Mouse (Mus musculus): ENCODE data around the gene Ssbp1.

GRCm38 (mm10) chr6:40476132-40476531 lies 5.0 kb downstream of the Ssbp1 start:
- TF ChIP-seq CTCF (conservative IDR thresholded peaks at IDR 0.05; ENCODE audit: low read length) = no peak
- no peak for TF ChIP-seq NANOG (IDR thresholded peaks at IDR 0.05; ENCODE audit: borderline replicate concordance, low read length)

Data from E14TG2a.4 (cell line).